Mouse (Mus musculus) heart, embryonic 13.5 days (tissue): ENCODE measurements around the gene Nudt1. TPM values are rescaled to one million over a fixed set of nuclear protein-coding genes. Genes with fewer than 3 reads are reported as not detected.
"Not testable (repeated sequence)": the region's sequence is repeated elsewhere in the genome, so short reads cannot be mapped to it uniquely, and the experiment has no call there.

Source experiments
- ATAC-seq: fragments of 200-750 bp; cut with Nextera tagmentation; 2 replicates; pipeline ENCODE4 v1.8.0; 2017; ENCODE audit warnings: moderate TSS enrichment; ENCODE audit not compliant: insufficient number of reproducible peaks, low FRiP score, low TSS enrichment; ENCODE audit errors: extremely low read depth
- H3K27ac ChIP-seq: fragments of 300-500 bp; sonication (generic); replicated peaks from 2 replicates; pipeline ENCODE4 v1.5.1; 2015; ENCODE audit warnings: moderate library complexity, mild to moderate bottlenecking, inconsistent platforms
- H3K27me3 ChIP-seq: fragments of 300-500 bp; sonication (generic); replicated peaks from 2 replicates; pipeline ENCODE4 v1.6.1; 2015; ENCODE audit warnings: mild to moderate bottlenecking, inconsistent platforms
- H3K36me3 ChIP-seq: fragments of 300-500 bp; sonication (generic); 2 replicates; pipeline ENCODE4 v1.6.1; 2015; ENCODE audit warnings: mild to moderate bottlenecking, inconsistent platforms
- H3K4me1 ChIP-seq: fragments of 300-500 bp; sonication (generic); 2 replicates; pipeline ENCODE4 v1.6.1; 2015; ENCODE audit warnings: inconsistent platforms
- H3K4me2 ChIP-seq: fragments of 300-500 bp; sonication (generic); 2 replicates; pipeline ENCODE4 v1.6.1; 2015; ENCODE audit warnings: inconsistent platforms, mild to moderate bottlenecking, moderate library complexity
- H3K4me3 ChIP-seq: fragments of 300-500 bp; sonication (generic); 2 replicates; pipeline ENCODE4 v1.5.1; 2015; ENCODE audit warnings: moderate library complexity, mild to moderate bottlenecking, inconsistent platforms
- H3K9ac ChIP-seq: fragments of 300-500 bp; sonication (generic); 2 replicates; pipeline ENCODE4 v1.6.1; 2015; ENCODE audit warnings: inconsistent platforms, mild to moderate bottlenecking, moderate library complexity
- H3K9me3 ChIP-seq: fragments of 300-500 bp; sonication (generic); 2 replicates; pipeline ENCODE4 v1.6.1; 2016; ENCODE audit warnings: inconsistent platforms
- WGBS: fragments of 180-500 bp; shearing (Covaris S2); methylation state at CpG from one replicate; pipeline ENCODE4 v1.1.7; 2015; ENCODE audit warnings: mixed read lengths; 5-methylcytosine and 5-hydroxymethylcytosine counted together
- polyA plus RNA-seq: library from polyadenylated mRNA; unstranded; fragments of >200 nt; fragmentation: Nextera tagmentation; extraction: Ambion mirVana; gene quantifications from 2 replicates; pipeline ENCODE4 v1.2.1, GENCODE M21; 2015

Nudt1 gene
- polyA plus RNA-seq, 1 experiment from 2014 or later = 28.2 TPM

DNA sequence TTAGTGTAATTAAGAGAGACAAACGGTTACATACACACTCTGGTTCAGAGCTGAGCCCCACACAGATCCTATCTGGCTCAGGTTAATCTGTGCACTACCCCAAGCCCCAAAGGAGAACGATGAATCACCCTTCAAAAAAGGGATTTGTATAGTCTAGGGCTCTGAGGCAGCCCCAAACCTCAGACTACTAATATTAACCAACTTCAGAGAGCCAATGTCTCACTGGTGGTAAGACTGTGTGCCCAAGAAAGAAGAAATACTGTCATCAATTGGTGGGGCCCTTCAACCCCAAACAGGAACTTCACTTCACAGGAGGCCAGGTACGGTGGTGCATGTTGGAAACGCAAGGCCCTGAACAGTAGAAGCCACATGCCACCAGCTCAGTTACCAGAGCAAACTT lies 23.8 kb downstream of the Nudt1 start:
- Histone ChIP-seq H3K9ac (no peak overlapping the region), H3K9me3 (no peaks in the 10 kb centered on the region), H3K4me2 (no peak overlapping the region), H3K27me3 (no peaks in the 10 kb centered on the region), H3K4me1 (no peaks in the 10 kb centered on the region), H3K36me3 (peaks cover 71% of the 10 kb centered on the region), H3K27ac (no peak overlapping the region), H3K4me3 (no peak overlapping the region)
- ATAC-seq = no peak
- 88% methylated on average over 4 of the region's 4 CpGs for WGBS

- Histone ChIP-seq H3K4me1 (no peaks in the 10 kb centered on the region), H3K4me3 (no peak overlapping the region), H3K36me3 (peaks cover 71% of the 10 kb centered on the region), H3K9me3 (no peaks in the 10 kb centered on the region), H3K4me2 (no peak overlapping the region), H3K27me3 (no peaks in the 10 kb centered on the region), H3K27ac (no peak overlapping the region), H3K9ac (no peak overlapping the region; the same call in 1 of the 2 replicates)
- 85% methylated on average over 1 of the region's 1 CpGs for WGBS
- ATAC-seq = no peak
Measured at GRCm38 (mm10) chr5:140346050-140346449, 24.6 kb downstream of the Nudt1 start.

- no peak overlapping the region for H3K27ac ChIP-seq
- H3K36me3 ChIP-seq = peaks cover 81% of the 10 kb centered on the region
- no peak overlapping the region for H3K4me3 ChIP-seq
- no peak for ATAC-seq
- H3K9me3 ChIP-seq = no peaks in the 10 kb centered on the region
- no peak overlapping the region for H3K9ac ChIP-seq
- H3K4me2 ChIP-seq = no peak overlapping the region
- no peaks in the 10 kb centered on the region for H3K4me1 ChIP-seq
- H3K27me3 ChIP-seq = no peaks in the 10 kb centered on the region
- 93% methylated on average over 9 of the region's 9 CpGs for WGBS
Measured at GRCm38 (mm10) chr5:140349882-140350281, 28.4 kb downstream of the Nudt1 start.

DNA sequence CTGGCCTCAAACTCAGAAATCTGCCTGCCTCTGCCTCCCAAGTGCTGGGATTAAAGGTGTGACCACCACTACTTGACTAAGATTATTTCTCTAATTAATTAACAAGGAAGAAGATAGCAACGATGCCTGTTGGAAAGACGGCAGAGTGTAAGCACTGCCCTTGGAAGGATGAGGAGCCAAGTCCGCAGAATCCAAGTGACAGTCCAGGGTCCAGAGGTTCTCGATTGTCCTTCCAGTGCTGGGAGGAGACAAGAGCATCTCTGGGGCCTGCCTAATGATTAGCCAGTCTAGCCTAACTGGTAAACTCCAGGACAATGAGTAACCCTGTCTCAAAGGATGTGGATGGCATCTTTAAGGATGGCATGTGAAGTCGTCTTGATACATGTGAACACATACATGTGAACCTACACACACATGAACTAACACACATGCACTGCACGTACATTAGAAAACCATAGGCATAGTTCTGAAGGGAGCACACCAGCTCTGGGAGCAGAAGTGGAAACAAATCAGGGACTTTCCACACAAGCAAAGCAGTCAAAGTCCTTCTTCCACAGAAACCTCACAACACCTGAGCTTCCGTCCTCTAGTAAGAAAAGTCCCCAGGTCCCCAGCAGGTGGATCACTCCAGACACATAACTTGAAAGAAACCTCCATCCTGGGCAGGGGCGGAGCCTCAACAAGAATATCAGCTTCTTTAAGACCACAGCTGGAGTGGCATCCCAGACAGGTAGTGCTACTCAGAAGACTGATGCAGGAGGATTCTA lies 29.5 kb downstream of the Nudt1 start:
- H3K36me3 ChIP-seq = peaks cover 81% of the 10 kb centered on the region
- WGBS = 90% methylated on average over 8 of the region's 8 CpGs
- no peak overlapping the region for H3K27ac ChIP-seq
- H3K9ac ChIP-seq = no peak overlapping the region
- no peak overlapping the region for H3K4me2 ChIP-seq
- no peaks in the 10 kb centered on the region for H3K27me3 ChIP-seq
- ATAC-seq = no peak
- H3K4me3 ChIP-seq = no peak overlapping the region
- no peaks in the 10 kb centered on the region for H3K9me3 ChIP-seq
- no peaks in the 10 kb centered on the region for H3K4me1 ChIP-seq

GRCm38 (mm10) chr5:140352352-140352751 lies 30.9 kb downstream of the Nudt1 start:
- no peaks in the 10 kb centered on the region for H3K9me3 ChIP-seq
- no peak overlapping the region for H3K9ac ChIP-seq
- no peak for ATAC-seq
- no peaks in the 10 kb centered on the region for H3K4me1 ChIP-seq
- peaks cover 88% of the 10 kb centered on the region for H3K36me3 ChIP-seq
- no peak overlapping the region for H3K27ac ChIP-seq
- H3K4me2 ChIP-seq = no peak overlapping the region
- H3K4me3 ChIP-seq = no peak overlapping the region
- 91% methylated on average over 6 of the region's 6 CpGs for WGBS
- H3K27me3 ChIP-seq = no peaks in the 10 kb centered on the region

- no peak overlapping the region for H3K9ac ChIP-seq
- ATAC-seq = no peak
- H3K4me3 ChIP-seq = no peak overlapping the region
- WGBS = 79% methylated on average over 11 of the region's 11 CpGs
- H3K4me1 ChIP-seq = no peaks in the 10 kb centered on the region
- H3K27ac ChIP-seq = no peak overlapping the region
- no peak overlapping the region for H3K4me2 ChIP-seq
- no peaks in the 10 kb centered on the region for H3K9me3 ChIP-seq
- no peaks in the 10 kb centered on the region for H3K27me3 ChIP-seq
- peaks cover 91% of the 10 kb centered on the region for H3K36me3 ChIP-seq
Measured at GRCm38 (mm10) chr5:140355934-140356333, 34.5 kb downstream of the Nudt1 start.

GRCm38 (mm10) chr5:140357466-140357865 lies 36.0 kb downstream of the Nudt1 start:
- WGBS = 78% methylated on average over 3 of the region's 3 CpGs
- H3K9me3 ChIP-seq = no peaks in the 10 kb centered on the region
- no peak for ATAC-seq
- no peaks in the 10 kb centered on the region for H3K4me1 ChIP-seq
- peaks cover 76% of the 10 kb centered on the region for H3K36me3 ChIP-seq
- no peak overlapping the region for H3K4me2 ChIP-seq
- H3K4me3 ChIP-seq = no peak overlapping the region
- no peaks in the 10 kb centered on the region for H3K27me3 ChIP-seq
- no peak overlapping the region for H3K9ac ChIP-seq
- H3K27ac ChIP-seq = no peak overlapping the region

DNA sequence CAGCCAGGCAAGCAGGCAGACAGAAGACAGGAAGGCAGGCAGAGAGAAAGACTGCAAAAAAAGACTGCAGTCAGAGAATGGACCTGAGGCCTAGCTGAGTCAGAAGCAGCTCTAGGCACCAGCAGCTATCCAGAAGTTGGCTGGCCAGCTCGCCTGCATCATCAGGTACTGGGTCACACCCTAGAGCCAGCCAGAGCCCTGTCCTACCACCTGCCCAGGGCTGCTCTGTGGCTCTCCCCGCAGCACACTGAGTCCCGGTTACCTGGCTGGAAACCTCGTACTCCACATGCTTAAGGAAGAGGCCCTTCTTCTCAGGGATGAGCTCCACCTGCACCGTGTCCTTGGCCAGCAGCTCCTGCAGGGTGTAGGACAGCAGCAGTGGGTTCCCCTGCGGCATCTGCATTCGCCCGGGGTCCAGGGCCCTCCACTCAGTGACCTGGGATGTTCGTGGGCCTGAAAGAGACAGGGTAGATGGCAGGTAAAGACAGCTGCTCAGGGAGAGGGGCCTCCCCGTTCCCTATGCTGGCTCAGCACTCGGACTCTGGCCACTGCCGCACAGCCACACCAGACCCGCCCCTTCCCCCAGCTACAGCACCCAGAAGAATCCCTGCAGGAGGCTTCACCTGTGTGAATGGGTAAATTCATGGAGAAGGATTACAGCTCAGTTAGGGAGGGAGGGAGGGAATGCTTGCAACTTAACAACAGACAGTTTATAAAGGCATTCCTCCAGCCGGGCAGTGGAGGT lies 38.6 kb downstream of the Nudt1 start:
- no peaks in the 10 kb centered on the region; the same call in 1 of the 2 replicates for H3K9me3 ChIP-seq
- WGBS = 76% methylated on average over 14 of the region's 14 CpGs
- no peak for ATAC-seq
- no peak overlapping the region for H3K9ac ChIP-seq
- no peaks in the 10 kb centered on the region for H3K27me3 ChIP-seq
- peaks cover 59% of the 10 kb centered on the region for H3K36me3 ChIP-seq
- H3K4me3 ChIP-seq = no peak overlapping the region
- no peaks in the 10 kb centered on the region for H3K4me1 ChIP-seq
- no peak overlapping the region for H3K27ac ChIP-seq
- H3K4me2 ChIP-seq = no peak overlapping the region

- no peak overlapping the region for H3K27ac ChIP-seq
- H3K4me1 ChIP-seq = peaks cover 2% of the 10 kb centered on the region; the same call in 1 of the 2 replicates
- 88% methylated on average over 5 of the region's 5 CpGs for WGBS
- H3K9ac ChIP-seq = no peak overlapping the region
- no peak for ATAC-seq
- H3K4me2 ChIP-seq = no peak overlapping the region
- peaks cover 25% of the 10 kb centered on the region for H3K36me3 ChIP-seq
- no peaks in the 10 kb centered on the region for H3K27me3 ChIP-seq
- no peak overlapping the region for H3K4me3 ChIP-seq
- no peaks in the 10 kb centered on the region; the same call in 1 of the 2 replicates for H3K9me3 ChIP-seq
Measured at GRCm38 (mm10) chr5:140364415-140364814, 43.0 kb downstream of the Nudt1 start.

DNA sequence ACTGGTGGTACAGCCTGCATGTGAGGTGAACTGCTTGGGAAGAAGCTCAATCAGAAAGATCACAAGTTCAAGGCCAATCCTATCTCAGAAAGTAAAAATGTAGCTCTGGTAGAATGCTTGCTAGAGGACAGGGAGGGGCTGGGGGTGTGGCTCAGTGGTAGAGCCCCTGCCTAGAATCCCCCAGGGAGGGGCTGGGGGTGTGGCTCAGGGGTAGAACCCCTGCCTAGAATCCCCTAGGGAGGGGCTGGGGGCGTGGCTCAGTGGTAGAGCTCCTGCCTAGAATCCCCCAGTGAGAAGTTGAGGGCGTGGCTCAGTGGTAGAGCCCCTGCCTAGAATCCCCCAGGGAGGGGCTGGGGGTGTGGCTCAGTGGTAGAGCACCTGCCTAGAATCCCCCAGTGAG lies 46.7 kb downstream of the Nudt1 start:
- not testable (repeated sequence) for ATAC-seq, H3K27me3 ChIP-seq
- WGBS = 82% methylated on average over 2 of the region's 2 CpGs

DNA sequence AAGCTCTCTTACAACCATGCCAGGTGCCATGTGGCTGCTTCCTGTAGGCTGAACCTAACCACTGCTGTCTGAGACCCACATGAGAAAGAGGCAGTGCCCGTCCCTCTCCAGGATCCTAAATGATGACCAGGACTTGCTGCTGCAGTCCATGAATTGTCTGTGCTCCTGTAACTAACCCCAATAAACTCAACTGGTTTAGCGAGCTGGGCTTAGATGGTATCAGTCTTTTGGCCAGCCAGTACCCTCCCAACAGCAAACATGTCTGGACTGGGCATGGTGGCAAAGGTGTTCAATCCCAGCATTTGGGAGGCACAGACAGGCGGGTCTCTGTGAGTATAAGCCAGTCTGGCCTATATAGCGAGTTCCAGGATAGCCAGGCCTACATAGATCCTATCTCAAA lies 47.5 kb downstream of the Nudt1 start:
- WGBS = 88% methylated on average over 4 of the region's 4 CpGs
- ATAC-seq = no peak
- H3K9ac ChIP-seq = no peak overlapping the region
- H3K27me3 ChIP-seq = no peaks in the 10 kb centered on the region
- peaks cover 25% of the 10 kb centered on the region for H3K4me1 ChIP-seq
- H3K9me3 ChIP-seq = no peaks in the 10 kb centered on the region; the same call in 1 of the 2 replicates
- no peak overlapping the region for H3K4me2 ChIP-seq
- no peak overlapping the region for H3K4me3 ChIP-seq
- H3K27ac ChIP-seq = no peak overlapping the region
- H3K36me3 ChIP-seq = peaks cover 10% of the 10 kb centered on the region

More for the DNA sequence above, 46.7 kb downstream of the Nudt1 start:
- peaks cover 17% of the 10 kb centered on the region for H3K36me3 ChIP-seq
- H3K4me3 ChIP-seq, H3K9ac ChIP-seq, H3K4me2 ChIP-seq, H3K9me3 ChIP-seq, H3K27ac ChIP-seq: not testable (repeated sequence)
- peaks cover 20% of the 10 kb centered on the region for H3K4me1 ChIP-seq
